Mouse (Mus musculus): ENCODE measurements around the gene Vps52.
"Not testable (repeated sequence)": the region's sequence is repeated elsewhere in the genome, so short reads cannot be mapped to it uniquely, and the experiment has no call there.

The Vps52 gene

DNA sequence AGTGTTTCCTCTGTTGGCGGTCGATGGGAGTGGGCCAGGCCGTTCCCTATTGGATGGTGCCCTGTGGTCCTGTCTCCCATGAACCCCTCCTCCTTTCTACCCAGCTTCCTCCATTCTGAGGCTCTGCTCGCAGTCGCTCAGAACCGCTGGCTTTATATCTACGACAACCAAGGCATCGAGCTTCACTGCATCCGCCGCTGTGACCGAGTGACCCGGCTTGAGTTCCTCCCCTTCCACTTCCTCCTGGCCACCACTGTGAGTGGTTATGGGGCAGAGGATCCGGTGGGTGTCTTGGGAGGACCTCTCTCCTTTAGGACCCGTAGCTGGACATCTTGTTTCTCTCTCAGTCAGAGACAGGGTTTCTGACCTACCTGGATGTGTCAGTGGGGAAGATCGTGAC is 12.2 kb upstream of the Vps52 start:
- no peak for DNase-seq

DNA sequence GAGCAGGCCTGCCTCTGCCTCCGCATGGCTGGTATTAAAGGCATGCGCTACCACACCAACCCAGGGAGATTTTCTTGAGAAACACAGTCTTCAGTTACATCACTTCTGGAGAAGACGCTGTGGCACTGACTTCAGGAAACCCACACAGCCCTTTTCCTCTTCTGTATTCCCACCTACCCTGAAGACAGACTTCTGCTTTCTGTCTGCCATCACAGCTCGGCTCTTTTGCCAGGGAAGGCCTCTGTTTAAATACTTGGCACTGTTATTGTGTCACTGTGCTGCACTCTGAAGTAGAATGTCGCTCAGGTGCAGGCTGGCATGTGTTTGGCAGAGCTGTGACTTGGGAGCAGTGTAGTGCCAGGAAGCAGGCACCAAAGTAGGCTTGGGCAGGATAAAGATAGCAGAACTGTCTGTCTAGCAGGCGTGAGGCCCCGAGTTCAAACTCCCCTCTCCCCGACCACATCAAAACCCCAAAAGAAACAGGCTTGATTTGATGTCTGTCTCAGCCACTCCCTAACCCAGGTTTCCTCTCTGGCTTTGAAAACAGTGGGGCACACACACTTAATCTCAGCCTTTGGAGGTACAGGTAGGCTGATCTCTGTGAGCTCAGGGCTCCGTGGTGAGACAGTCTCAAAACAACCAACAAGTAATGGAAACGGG is 8.1 kb upstream of the Vps52 start:
- DNase-seq = no peak

DNA sequence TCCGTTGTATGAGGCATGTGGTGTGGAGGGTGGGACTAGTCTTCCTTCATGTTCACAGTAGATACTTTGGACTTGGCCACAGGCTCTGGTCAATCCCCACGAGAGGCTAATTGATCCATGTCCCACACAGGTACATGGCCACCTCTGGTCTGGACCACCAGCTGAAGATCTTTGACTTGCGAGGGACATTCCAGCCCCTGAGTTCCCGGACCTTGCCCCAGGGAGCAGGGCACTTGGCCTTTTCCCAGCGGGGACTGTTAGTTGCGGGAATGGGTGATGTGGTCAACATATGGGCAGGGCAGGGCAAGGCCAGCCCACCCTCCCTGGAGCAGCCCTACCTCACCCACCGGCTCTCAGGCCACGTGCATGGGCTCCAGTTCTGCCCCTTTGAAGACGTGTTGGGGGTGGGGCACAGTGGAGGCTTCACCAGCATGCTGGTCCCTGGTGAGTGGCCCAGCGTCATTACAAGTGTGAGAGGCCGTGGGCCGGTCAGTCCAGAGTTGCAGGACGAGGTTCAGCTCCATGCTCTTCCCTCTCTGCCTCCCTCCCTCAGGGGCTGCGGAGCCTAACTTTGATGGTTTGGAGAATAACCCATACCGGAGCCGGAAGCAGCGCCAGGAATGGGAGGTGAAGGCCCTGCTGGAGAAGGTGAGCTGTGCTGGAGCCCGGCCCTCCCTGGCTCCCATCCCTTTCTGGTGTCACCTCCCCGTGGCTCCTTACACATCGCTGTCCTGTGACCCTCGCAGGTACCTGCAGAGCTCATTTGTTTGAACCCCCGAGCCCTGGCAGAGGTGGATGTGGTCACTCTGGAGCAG is 7.3 kb upstream of the Vps52 start:
- no peak for DNase-seq

DNA sequence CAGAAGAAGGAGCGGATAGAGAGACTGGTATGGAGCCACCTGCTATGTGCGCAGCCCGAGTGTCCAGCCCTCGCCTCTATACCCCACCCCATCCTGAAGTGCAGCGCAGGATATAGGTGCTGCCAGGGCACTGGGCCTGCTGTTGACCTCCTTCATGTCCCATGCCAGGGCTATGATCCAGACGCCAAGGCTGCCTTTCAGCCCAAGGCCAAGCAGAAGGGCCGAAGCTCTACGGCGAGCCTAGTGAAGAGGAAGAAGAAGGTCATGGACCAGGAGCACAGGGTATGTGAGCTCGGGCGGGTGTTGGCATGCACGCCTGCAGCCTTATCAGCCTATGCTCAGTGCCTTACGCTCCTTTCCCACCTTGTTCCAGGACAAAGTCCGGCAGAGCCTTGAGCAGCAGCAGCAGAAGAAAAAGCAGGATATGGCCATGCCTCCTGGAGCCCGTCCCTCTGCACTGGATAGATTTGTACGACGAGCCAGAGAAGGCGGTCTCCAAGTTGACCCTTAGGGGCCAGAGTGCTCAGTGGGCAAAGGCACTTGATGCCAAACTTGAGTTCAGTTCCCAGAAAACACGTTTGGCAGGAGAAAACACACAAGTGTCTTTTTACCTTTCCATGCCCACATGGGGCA is 6.6 kb upstream of the Vps52 start:
- no peak for DNase-seq

DNA sequence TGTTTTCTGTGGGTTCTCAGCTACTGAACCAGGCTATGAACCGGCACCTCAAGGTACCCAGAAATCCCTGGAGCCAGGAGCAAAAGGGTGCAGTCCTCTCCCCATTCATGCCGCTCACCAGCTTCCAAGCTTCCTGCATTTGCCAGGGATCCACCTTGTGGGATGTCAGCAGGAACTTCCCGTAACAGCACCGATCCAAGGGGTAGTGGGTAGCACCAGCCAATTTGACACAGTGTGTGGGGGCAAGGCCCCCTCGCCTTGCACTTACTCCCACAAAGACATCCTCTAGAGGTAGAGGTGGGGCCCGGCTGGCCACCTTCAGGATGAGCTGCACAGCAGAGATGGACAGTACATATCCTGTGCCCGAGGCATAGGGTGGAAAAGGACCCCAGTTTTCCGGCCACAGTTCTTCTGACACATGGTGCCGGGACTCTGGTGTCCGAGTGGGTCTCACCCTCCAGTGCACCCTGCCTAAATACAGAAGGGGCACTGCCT is 5.4 kb upstream of the Vps52 start:
- no peak for DNase-seq

DNA sequence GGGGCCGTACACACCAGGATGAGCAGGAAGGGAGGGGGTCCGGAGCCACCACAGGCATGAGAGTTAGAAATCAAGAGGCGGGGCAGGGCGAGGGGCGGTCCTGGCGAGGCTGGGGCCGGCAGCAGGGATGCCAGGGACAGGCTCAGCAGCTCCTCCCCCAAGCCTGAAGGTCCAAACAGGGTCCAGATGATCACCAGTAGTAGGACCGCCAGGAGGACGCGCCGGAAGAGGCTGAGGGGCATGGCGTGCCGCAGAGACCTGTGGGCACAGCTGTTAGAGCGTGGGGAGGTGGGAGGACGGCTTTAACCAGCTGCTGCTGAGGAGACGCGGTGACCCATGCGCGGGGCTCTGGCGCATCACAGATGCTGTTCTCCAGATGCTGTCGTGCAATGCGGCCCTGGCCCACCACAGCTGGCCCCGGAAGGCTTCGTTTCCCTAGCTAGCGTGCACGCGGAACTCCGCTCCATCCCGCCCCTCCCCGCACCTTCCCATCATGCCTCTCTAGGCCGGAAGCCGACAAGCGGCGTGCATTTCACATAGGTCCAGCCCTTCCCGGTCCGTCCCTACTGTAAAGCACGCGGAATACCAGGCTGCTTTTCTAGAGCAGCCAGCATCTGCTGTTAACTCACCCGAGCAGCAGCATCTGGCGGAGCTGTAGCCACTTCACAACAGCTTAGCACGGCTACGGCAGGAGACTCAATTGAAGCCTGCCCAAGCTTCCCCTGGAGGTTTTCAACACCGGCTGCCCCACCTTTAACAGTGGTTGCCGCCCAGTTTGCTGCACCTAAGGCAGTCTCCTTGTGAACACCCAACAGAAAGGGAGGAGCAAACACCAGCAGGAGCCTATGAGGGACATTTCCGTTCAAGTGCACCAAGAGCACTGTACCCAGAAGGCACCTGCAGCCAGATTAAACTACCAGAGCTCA is 4.3 kb upstream of the Vps52 start, which contains the start of gene B3galt4:
Gene B3galt4, minus strand, starts transcription at position 468 of the 926 bp plus-strand sequence.
- peak; percentile 65 to 67 for DNase-seq

DNA sequence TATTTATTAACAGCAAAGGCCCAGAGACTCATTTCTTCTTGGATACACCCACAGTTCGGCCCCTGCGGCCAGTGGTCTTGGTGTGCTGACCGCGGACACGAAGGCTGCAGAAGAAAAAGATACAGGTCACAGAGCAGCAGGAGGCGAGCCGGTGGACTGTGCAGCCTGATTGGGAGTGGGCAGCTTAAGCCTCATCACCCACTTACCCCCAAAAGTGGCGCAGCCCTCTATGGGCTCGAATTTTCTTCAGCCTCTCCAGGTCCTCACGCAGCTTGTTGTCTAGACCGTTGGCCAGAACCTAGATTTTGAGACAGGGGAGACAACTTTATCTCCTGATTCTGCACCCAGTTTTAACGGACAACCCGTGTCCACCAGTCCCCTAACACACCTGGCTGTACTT is 3.6 kb upstream of the Vps52 start:
- not testable (repeated sequence) for DNase-seq

DNA sequence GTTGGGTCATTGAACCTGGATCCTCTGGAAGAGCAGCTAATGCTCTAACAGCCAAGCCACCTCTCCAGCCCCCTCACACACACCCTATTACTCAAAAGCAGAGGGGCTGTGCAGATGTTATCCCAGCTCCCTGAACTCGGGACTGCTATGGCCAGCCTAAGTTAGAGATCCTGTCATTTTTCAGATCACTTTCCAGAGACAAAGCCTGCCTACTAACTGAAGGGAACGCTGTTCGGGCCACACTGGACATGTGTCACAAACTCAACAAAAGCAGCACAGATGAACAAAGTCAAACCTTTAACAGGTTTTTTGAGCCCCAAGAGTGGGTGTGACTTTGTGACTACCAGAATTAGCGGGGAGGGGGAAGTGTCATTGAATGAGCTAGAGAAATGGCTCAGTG is 2.7 kb upstream of the Vps52 start:
- DNase-seq = no peak

DNA sequence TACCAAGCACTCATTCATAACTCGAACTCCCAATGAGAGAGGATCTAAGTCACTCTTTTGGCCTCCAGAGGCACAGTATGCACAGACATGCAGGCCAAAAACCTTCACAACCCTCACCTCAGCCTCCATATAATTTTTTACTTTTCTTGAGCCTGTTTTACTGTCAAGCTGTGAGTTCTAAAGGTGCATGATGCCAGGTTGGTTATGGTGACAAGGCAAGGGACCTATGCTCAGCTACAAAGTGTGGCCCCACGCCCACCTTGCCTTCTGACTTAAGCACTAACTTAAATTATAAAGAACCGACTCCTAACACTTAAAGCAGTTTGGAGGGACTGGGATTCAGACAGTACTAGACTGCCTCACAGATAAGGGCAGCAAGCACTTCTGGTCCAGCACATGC is 2.3 kb upstream of the Vps52 start:
- DNase-seq = no peak

DNA sequence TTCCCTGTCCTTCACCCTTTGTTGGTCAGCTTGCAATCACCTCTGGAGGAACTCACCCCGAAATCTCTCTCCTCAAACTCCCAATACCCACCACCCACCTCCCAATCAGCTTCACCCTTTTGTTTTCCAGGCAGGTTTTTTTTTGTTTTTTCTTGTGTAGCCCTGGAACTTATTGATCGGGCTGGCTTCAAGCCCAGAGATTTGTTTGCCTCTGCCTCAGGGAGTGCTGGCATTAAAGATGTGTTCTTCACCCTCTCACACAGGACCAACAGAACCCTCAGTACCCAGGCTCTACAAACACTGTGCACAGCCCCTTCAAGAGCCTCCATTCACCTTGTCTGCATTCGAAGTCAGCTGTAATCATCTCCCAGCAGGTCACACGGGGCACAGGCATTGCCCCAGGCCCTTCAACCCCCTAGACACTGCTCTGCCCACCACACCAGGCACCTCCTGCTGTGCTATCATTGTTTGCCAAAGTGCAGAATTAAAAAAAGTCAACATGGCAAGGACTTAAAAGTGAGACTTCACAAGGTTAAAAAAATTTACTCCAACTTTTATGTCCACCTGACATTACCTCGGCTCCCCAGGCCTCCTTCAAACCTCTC is 1.5 kb upstream of the Vps52 start:
- DNase-seq = no peak

DNA sequence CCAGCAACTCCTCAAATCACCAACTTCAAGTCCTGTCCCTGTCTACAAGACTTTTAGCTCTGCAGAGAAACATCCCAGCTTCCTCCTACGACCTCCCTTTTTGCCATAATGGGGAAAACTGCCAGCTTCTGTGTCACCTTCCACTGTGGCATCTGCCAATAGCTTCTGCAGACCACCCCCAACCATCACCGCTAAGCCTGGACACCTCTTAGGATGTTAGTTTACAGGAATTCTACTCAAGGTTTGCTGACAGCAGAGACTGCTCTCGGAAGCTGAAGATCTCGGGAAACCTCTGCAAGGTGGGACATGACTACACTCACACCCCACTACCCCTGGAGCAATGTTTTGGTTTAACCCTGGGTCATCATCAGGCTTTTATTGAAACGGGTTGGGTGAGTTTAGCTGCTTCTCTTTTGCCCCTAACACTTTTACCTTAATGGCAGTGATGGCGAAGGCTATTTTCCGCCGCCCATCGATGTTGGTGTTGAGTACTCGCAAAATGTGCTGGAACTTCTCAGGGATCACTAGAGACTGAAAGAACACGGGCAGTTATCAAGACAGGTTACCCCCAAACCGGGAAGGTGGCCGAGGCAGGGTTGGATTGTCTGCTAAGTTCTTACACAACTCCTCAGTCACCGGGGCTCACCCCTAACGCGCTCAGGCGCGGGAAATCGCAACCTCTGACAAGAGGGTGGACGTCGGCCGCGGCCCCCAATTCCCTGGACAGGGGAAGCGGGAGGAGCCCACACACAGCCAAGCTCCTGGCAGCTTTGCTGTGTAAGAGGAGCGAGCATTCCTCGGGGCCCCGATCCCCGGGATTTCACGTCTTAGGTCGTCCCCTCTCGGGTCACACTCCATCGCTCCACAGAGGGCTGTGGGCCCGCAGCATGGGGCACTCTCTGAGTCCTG is 712 bp upstream of the Vps52 start:
- DNase-seq = peak; percentile 42

DNA sequence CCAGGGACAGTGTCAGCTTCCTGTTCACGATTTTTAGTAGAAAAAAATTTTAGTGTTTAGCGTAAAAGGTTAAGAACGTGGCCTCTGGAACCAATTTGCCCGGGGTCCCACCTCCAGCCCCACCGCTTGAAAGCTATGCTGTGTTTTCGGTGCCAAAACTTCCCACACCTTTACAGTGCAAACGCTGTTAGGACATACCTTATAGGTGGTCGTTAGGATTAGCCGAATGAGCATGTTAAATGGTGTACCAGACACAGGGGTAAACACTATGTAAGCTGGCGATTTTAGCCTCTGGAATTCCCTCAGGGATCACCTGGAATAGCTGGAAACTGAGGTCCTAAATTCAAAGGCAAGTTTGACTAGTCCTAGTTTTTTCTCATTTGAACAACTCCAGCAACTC is 724 bp downstream of the Vps52 start:
- DNase-seq = no peak

DNA sequence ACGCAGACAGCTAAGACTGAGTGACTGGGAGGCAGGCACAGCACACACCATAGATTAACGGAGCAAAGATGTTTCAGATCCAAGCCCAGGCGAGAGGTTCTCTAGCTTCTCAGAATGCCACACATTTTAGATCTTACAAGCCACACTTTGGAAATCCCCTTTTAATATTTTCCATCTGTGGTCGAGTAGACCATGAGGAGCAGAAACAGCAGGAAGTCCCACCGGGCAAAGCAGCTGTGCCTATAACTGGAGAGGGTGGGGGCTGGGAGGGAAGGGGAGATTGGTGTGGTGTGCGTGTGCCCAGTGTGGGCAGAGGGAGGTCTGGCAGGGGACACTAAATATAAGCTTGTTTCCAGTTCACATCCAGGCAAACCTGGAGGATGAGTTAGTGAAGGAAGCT is 1.9 kb downstream of the Vps52 start:
- DNase-seq = no peak

DNA sequence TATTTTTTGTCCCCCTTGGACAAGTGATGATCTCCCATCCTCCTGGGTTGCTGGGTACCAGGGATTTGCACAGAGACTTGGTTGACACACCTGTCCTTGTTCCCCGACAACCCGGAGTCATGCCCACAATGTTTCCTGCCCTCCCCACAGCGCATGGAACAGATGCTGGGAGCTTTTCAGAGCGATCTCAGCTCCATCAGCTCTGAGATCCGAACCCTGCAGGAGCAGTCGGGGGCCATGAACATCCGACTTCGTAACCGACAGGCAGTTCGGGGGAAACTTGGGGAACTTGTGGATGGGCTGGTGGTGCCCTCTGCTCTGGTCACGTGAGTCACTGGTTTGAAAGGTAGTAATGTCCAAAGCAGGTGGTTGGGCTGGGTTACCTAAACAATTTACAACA is 2.8 kb downstream of the Vps52 start:
- DNase-seq = no peak

DNA sequence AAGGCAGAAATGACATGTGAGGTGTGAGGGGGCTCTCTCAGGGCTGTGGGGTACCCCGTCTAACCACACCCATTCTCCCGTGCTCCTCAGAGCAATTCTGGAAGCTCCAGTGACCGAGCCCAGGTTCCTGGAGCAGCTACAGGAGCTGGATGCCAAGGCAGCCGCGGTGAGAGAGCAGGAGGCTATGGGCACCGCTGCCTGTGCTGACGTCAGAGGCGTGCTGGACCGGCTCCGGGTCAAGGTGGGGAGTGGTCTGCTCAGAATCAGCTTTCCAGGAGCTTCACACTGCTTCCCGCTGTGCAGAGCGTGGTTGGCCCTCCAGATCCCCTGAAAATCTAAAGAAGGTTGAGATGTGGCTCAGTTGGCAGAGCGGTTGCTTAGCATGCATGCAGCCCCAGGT is 3.5 kb downstream of the Vps52 start:
- DNase-seq = no peak

DNA sequence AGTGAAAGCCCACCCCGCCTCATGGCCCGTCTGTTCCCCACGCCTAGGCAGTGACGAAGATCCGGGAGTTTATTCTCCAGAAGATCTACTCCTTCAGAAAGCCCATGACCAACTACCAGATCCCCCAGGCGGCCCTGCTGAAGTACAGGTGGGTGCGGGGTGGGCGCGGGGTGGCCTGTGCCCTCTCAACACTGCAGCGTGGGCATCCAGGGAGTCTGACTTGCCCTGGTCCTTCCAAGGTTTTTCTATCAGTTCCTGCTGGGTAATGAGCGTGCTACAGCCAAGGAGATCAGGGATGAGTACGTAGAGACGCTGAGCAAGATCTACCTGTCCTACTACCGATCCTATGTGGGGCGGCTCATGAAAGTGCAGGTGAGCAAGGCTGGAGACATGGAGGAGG is 4.3 kb downstream of the Vps52 start:
- no peak for DNase-seq

DNA sequence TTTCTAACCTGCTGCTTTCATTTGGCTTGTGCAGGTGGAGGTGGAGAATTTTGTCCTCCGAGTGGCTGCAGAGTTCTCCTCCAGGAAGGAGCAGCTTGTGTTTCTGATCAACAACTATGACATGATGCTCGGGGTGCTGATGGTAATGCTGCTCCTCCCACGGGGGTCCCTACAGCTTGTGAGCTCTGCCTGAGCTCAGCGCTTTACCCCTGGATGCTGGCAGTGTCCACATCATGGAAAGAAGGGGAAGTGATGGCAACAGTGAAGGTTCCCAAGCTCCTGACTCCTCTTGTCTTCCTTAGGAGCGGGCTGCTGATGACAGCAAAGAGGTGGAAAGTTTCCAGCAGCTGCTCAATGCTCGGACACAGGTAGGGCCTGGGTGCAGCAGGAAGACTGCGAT is 7.3 kb downstream of the Vps52 start:
- DNase-seq = no peak

DNA sequence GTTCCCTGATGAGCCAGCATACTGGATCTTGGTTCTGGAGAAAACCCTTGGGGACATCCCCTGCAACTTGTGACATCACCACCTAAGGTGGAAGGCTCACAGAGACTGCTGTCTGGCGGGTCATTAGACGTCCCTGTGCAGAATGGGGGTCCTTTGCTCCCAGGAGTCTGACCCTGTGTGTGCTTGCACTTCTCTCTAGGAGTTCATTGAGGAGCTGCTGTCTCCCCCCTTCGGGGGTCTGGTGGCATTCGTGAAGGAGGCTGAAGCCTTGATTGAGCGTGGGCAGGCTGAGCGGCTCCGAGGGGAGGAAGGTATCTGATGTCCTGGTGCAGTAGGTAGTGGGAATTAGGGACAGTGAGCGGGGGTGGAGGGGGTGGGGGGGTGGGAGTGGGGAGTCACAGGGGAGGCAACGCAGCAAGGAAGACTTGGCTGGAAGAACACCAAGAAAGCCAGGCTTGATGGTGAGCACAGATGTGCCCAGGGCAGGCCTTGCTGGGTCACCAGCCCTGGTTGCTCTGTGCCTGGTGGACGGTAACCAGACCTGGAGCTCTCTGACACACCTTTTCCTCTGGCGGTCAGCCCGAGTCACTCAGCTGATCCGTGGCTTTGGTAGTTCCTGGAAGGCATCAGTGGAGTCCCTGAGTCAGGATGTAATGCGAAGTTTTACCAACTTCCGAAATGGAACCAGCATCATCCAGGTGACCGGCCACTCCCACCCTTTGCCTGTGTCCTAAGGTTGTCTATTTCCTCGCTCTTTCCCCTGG is 9.7 kb downstream of the Vps52 start:
- no peak for DNase-seq

DNA sequence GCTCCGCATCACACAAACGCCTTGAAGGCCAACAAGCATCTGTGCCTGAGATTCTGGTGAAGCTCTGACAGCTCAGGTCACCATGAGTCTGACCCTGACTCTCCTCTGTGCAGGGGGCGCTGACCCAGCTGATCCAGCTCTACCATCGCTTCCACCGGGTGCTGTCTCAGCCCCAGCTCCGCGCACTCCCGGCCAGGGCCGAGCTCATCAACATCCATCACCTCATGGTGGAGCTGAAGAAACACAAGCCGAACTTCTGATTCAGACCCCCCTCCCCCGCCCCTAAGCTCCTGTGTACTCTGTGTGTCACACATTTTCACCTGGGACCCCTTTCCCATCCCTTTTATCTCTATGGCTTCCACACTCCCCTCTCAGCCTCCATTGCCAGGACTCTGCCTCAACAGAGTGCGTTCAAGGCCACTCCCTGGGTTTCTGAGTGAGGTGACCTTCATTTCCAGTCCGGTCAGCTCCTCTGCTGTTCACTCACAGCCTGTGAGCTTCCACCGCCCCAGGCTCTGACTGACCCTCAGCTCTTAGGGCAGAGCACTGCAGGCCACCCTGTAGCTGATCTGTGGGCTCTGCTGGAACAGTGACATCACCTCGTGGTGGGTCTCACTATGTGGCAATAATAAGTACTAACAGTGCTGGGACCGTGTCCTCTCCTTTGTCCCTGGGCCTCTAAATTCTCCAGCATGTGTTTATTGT is 10.4 kb downstream of the Vps52 start:
- no peak for DNase-seq

DNA sequence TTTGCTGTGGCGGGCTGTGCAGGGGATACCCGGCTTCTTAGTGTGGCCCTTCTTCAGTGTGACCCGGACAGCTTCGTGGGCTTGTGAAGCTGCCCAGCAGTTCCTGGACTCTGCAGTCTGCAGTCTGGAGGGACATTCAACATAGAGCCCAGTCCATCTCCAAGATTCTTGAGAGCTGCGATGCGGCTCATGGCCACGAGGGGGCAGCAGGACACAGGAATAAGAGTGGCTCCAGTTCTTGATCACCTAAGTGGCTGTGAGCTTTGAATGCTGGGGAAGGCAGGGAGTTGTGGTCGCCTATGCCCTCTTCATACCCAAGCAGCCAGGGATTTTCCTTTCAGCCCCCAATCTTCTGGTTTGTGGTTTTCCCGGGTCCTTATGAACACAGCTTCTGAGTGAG is 12.9 kb downstream of the Vps52 start:
- DNase-seq = peak; percentile 69 to 89

Measured in kidney, adult 8-10 months (tissue).